In genomic region chrX:70362985-70363384, GRCm38 (mm10) we compare ENCODE assay signal across 12 mouse cellular contexts. TPM values are rescaled to one million over a fixed set of nuclear protein-coding genes. Genes with fewer than 3 reads are reported as not detected.
DNase-seq lines count a peak whose midpoint lies in the region; ATAC-seq and TF ChIP-seq lines count a peak whose summit lies in the region.
"Had no signal": no experiment of that assay in that cellular context is flagged by ENCODE, and none has a peak within 500 bp of the region (broad histone marks: within the 10 kb centered on the region; RNA-seq: fewer than 3 reads in every experiment).

No protein-coding gene starts in this region.

- no peak for DNase-seq in limb, embryonic 10.5 days (ENCODE audit: low spot score)
- DNase-seq in ovary, postnatal 36 days (ENCODE audit: low spot score) = no peak
- no peak for DNase-seq in gastrocnemius, postnatal 25 days

- WGBS in limb, embryonic 13.5 days = 94% methylated on average over 7 of the region's 7 CpGs
- WGBS in limb, embryonic 10.5 days = 93% methylated on average over 7 of the region's 7 CpGs
- 84% methylated on average over 7 of the region's 7 CpGs for WGBS in forebrain, embryonic 16.5 days
- WGBS in midbrain, embryonic 16.5 days = 93% methylated on average over 7 of the region's 7 CpGs

- peak overlapping the region; percentile 60 for H3K4me2 ChIP-seq in limb, embryonic 13.5 days (replicated peaks)
- peak overlapping the region; percentile 46 for H3K4me2 ChIP-seq in forebrain, embryonic 16.5 days (ENCODE audit: low read length)
- peak overlapping the region; percentile 69 for H3K4me2 ChIP-seq in midbrain, embryonic 16.5 days (ENCODE audit: low read length)
- H3K4me2 ChIP-seq: liver, embryonic 12.5 days had no signal

- TF ChIP-seq CTCF in cortical plate, adult 2 months (IDR thresholded peaks at IDR 0.05; ENCODE audit: extremely low read depth, insufficient read depth, low read length) = no peak

- no peak for ATAC-seq in limb, embryonic 13.5 days (ENCODE audit: low FRiP score, low read depth)
- no peak for ATAC-seq in forebrain, embryonic 16.5 days
- no peak for ATAC-seq in midbrain, embryonic 16.5 days
- ATAC-seq: liver, embryonic 12.5 days; Patski had no signal

- no peak overlapping the region for H3K4me3 ChIP-seq in limb, embryonic 13.5 days
- no peak overlapping the region for H3K4me3 ChIP-seq in limb, embryonic 10.5 days
- peak overlapping the region; percentile 41 for H3K4me3 ChIP-seq in cortical plate, adult 2 months (ENCODE audit: insufficient read depth, low read length)
- peak overlapping the region; percentile 56; the same call in 1 of the 2 replicates for H3K4me3 ChIP-seq in forebrain, embryonic 16.5 days (replicated peaks; ENCODE audit: low read length)
- peak overlapping the region; percentile 46 for H3K4me3 ChIP-seq in midbrain, embryonic 16.5 days (ENCODE audit: low read depth, low read length)
- H3K4me3 ChIP-seq: embryonic facial prominence, embryonic 12.5 days; heart, embryonic 10.5 days; liver, embryonic 12.5 days had no signal

- no peaks in the 10 kb centered on the region for H3K27me3 ChIP-seq in limb, embryonic 13.5 days
- peaks cover 13% of the 10 kb centered on the region for H3K27me3 ChIP-seq in limb, embryonic 10.5 days (ENCODE audit: low read depth, poor library complexity, severe bottlenecking)
- no peaks in the 10 kb centered on the region for H3K27me3 ChIP-seq in forebrain, embryonic 16.5 days (replicated peaks; ENCODE audit: control insufficient read depth, insufficient read depth, low read length)
- no peaks in the 10 kb centered on the region for H3K27me3 ChIP-seq in midbrain, embryonic 16.5 days (ENCODE audit: control insufficient read depth, insufficient read depth, low read depth, low read length)
- H3K27me3 ChIP-seq: CH12.LX; embryonic facial prominence, embryonic 12.5 days had no signal

- no peaks in the 10 kb centered on the region for H3K9me3 ChIP-seq in limb, embryonic 13.5 days
- no peaks in the 10 kb centered on the region for H3K9me3 ChIP-seq in limb, embryonic 10.5 days (replicated peaks)
- H3K9me3 ChIP-seq in forebrain, embryonic 16.5 days (ENCODE audit: control insufficient read depth, low read length) = no peaks in the 10 kb centered on the region
- no peaks in the 10 kb centered on the region for H3K9me3 ChIP-seq in midbrain, embryonic 16.5 days (replicated peaks; ENCODE audit: control insufficient read depth, low read length, poor library complexity, severe bottlenecking)
- H3K9me3 ChIP-seq: embryonic facial prominence, embryonic 12.5 days; heart, embryonic 10.5 days; liver, embryonic 12.5 days had no signal

- no peak overlapping the region for H3K9ac ChIP-seq in limb, embryonic 13.5 days
- no peak overlapping the region for H3K9ac ChIP-seq in forebrain, embryonic 16.5 days (replicated peaks; ENCODE audit: low read depth, low read length)
- no peak overlapping the region for H3K9ac ChIP-seq in midbrain, embryonic 16.5 days (ENCODE audit: low read depth, low read length)
- H3K9ac ChIP-seq: embryonic facial prominence, embryonic 12.5 days; liver, embryonic 12.5 days had no signal

- peaks cover 8% of the 10 kb centered on the region; the same call in 1 of the 2 replicates for H3K4me1 ChIP-seq in limb, embryonic 13.5 days
- no peaks in the 10 kb centered on the region for H3K4me1 ChIP-seq in limb, embryonic 10.5 days
- H3K4me1 ChIP-seq in cortical plate, adult 2 months (ENCODE audit: control insufficient read depth, insufficient read depth, low read length) = no peaks in the 10 kb centered on the region
- H3K4me1 ChIP-seq in forebrain, embryonic 16.5 days (replicated peaks; ENCODE audit: control insufficient read depth, insufficient read depth, low read length) = peaks cover 7% of the 10 kb centered on the region
- peaks cover 9% of the 10 kb centered on the region for H3K4me1 ChIP-seq in midbrain, embryonic 16.5 days (ENCODE audit: control insufficient read depth, insufficient read depth, low read length)
- H3K4me1 ChIP-seq: embryonic facial prominence, embryonic 12.5 days; heart, embryonic 10.5 days had no signal

- H3K36me3 ChIP-seq in limb, embryonic 13.5 days = peaks cover 24% of the 10 kb centered on the region
- peaks cover 22% of the 10 kb centered on the region; the same call in 1 of the 2 replicates for H3K36me3 ChIP-seq in limb, embryonic 10.5 days
- no peaks in the 10 kb centered on the region for H3K36me3 ChIP-seq in forebrain, embryonic 16.5 days (ENCODE audit: control insufficient read depth, insufficient read depth)
- peaks cover 5% of the 10 kb centered on the region; the same call in 1 of the 2 replicates for H3K36me3 ChIP-seq in midbrain, embryonic 16.5 days (ENCODE audit: control insufficient read depth, insufficient read depth, low read length)
- H3K36me3 ChIP-seq: embryonic facial prominence, embryonic 12.5 days; heart, embryonic 10.5 days; liver, embryonic 12.5 days had no signal

- TF ChIP-seq POLR2A in cortical plate, adult 2 months (IDR thresholded peaks at IDR 0.05; ENCODE audit: extremely low read depth, insufficient read depth, low read length) = no peak

- no peak overlapping the region for H3K27ac ChIP-seq in limb, embryonic 13.5 days
- H3K27ac ChIP-seq in limb, embryonic 10.5 days = no peak overlapping the region
- no peak overlapping the region for H3K27ac ChIP-seq in cortical plate, adult 2 months (ENCODE audit: insufficient read depth, low read length)
- no peak overlapping the region for H3K27ac ChIP-seq in forebrain, embryonic 16.5 days (ENCODE audit: low read length)
- H3K27ac ChIP-seq in midbrain, embryonic 16.5 days (ENCODE audit: low read length) = no peak overlapping the region
- H3K27ac ChIP-seq: embryonic facial prominence, embryonic 12.5 days; heart, embryonic 10.5 days; liver, embryonic 12.5 days had no signal

RNA-seq across cellular contexts. Expression of gene Ids, which starts 1.9 kb away (rescaled TPM):
- 4.1 TPM in 2 replicates for polyA plus RNA-seq in limb, embryonic 13.5 days (2015; fragmentation: Nextera tagmentation; extraction: Ambion mirVana)
- polyA plus RNA-seq in limb, embryonic 10.5 days (2016; fragmentation: Nextera tagmentation; extraction: Ambion mirVana) = 1.1 and 1.7 TPM in 2 replicates
- 259 and 275 TPM in 2 replicates for polyA plus RNA-seq in cortical plate, adult 2 months (2012; rRNA removed)
- polyA plus RNA-seq in forebrain, embryonic 16.5 days (2015; fragmentation: Nextera tagmentation; extraction: Ambion mirVana) = 16.1 and 16.8 TPM in 2 replicates
- polyA plus RNA-seq in midbrain, embryonic 16.5 days (2015; fragmentation: Nextera tagmentation; extraction: Ambion mirVana) = 17.3 and 19.3 TPM in 2 replicates
- 10 to 100 TPM; 12.4 to 15.2 TPM for total RNA-seq in gastrocnemius, postnatal 25 days (2021)

RNA-seq across cellular contexts. Expression of gene 1110012L19Rik, which starts 22.7 kb away (rescaled TPM):
- 27.8 and 30.1 TPM in 2 replicates for polyA plus RNA-seq in limb, embryonic 13.5 days (2015; fragmentation: Nextera tagmentation; extraction: Ambion mirVana)
- 24.4 and 27.5 TPM in 2 replicates for polyA plus RNA-seq in limb, embryonic 10.5 days (2016; fragmentation: Nextera tagmentation; extraction: Ambion mirVana)
- 15.8 and 17.4 TPM in 2 replicates for polyA plus RNA-seq in cortical plate, adult 2 months (2012; rRNA removed)
- polyA plus RNA-seq in forebrain, embryonic 16.5 days (2015; fragmentation: Nextera tagmentation; extraction: Ambion mirVana) = 39.1 and 42.6 TPM in 2 replicates
- 39.6 and 42.3 TPM in 2 replicates for polyA plus RNA-seq in midbrain, embryonic 16.5 days (2015; fragmentation: Nextera tagmentation; extraction: Ambion mirVana)
- 10 to 100 TPM; 12.8 to 17.4 TPM for total RNA-seq in gastrocnemius, postnatal 25 days (2021)

Comparison
In these comparisons a context has a peak if more than half of its experiments do, and no peak if none do; other contexts are left out.
1. H3K4me3 ChIP-seq: peak in cortical plate, adult 2 months (single experiment), forebrain, embryonic 16.5 days (single experiment) and midbrain, embryonic 16.5 days (single experiment); none in limb, embryonic 13.5 days (single experiment) and limb, embryonic 10.5 days (single experiment).
2. RNA of gene Ids, which starts 1.9 kb away (polyA plus RNA-seq): 259 to 275 TPM in cortical plate, adult 2 months; 17.3 to 19.3 TPM in midbrain, embryonic 16.5 days, 16.1 to 16.8 TPM in forebrain, embryonic 16.5 days, 4.1 TPM in limb, embryonic 13.5 days and 1.1 to 1.7 TPM in limb, embryonic 10.5 days; every median in the first group is over 10 times any median in the second.
3. Peak in every context shown above with its lines, with median percentiles within 50 percentile points of each other: H3K4me2 ChIP-seq.